Mouse (Mus musculus): ENCODE measurements around the gene Gga1.

GRCm38 (mm10) chr15:78937311-78937710 is 60.3 kb downstream of the Gga1 start:
- TF ChIP-seq POLR2A (IDR thresholded peaks at IDR 0.05; ENCODE audit: control insufficient read depth, low read depth, low read length) (no peak), CTCF (IDR thresholded peaks at IDR 0.05; ENCODE audit: control insufficient read depth, insufficient read depth, insufficient replicate concordance, low read depth, low read length) (no peak)

Data from testis, adult 2 months (tissue).